Mouse (Mus musculus): ENCODE measurements at regions not wholly inside any gene's neighbourhood (a gene's known extent, or its start where the extent isn't known, plus 50 kb on each side); places are given as distances from the start of the nearest gene placed in this dataset.

DNA sequence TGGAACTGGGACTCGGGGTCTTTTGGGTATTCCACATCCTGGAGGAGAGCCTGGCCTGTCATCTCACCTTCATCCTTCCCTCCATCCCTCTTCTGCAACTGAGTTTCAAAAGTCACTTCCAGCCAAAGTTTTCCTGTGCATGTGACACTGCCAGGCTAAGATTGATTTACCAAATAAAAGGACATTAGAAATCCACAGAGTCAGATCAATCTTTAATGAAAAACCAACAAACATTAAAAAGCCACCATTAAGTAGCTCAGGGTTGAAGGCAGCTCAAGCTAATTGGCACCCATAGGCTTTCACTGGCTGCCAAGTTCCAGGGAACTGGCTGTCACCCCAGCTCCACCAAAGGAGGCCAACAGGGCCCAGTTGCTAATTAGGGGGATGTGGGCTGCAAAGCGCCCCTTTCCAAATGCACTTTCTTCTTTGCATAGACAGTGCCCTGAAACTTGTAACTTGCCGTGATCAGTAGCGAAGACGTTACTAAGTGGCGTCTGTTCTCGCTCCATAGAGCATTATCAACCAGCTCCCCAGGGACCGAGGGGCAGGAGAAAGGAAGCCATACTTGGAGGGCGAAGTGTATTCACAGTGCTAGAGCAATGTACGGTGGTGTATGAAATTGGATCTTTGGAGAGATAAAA is 464.6 kb upstream of the Gm19410 start:
- DNase-seq (ENCODE audit: low spot score in 2 of 2), result no peak

DNA sequence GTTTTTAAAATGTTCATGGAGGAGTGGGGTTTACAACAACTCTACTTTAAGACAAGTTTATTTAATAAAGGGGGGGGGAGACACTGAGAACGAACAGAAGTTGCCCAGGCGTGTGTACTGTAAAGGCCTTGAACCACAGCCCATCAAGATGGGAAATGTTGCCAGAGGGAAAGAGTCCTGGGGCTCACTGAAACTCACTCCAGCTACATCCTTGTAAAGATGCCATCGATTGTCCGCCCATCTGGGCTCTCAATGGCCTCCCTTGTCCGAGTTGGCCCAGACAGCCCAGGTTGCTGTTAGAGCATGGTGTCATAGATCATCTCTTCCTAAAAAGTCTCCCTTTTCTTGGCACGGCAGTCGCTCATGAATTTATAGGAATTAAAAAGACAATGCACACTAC is 462.7 kb upstream of the Gm19410 start:
- DNase-seq (ENCODE audit: low spot score in 2 of 2), result no peak

DNA sequence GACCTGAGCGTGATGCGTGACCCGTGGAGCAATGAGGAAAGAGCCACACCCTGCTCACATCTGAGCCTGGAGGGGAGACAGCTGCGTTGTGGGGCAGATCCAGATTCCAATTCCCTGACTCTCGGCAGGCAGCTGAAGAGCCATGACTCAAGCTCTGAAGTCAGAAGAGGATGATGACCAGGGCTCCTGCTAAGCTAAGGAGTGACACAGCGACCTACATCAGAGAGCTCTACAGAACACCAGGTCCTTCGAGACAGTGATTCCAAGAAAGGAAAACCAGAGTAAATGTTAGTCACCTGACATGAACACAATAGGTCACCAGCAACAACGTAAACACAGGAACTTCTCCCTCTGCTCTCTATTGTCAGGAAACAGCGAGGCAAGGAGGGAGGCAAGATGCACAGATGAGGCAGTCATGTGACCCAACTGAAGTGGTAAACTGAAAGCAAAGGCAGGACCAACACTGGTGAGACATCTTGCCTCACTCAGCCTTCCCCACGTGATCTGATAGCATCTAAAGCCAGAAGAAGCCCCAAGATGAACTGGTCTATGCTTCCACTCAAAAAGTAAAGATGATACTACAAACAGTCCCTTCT is 444.2 kb upstream of the Gm19410 start:
- DNase-seq (ENCODE audit: low spot score in 2 of 2), result no peak

DNA sequence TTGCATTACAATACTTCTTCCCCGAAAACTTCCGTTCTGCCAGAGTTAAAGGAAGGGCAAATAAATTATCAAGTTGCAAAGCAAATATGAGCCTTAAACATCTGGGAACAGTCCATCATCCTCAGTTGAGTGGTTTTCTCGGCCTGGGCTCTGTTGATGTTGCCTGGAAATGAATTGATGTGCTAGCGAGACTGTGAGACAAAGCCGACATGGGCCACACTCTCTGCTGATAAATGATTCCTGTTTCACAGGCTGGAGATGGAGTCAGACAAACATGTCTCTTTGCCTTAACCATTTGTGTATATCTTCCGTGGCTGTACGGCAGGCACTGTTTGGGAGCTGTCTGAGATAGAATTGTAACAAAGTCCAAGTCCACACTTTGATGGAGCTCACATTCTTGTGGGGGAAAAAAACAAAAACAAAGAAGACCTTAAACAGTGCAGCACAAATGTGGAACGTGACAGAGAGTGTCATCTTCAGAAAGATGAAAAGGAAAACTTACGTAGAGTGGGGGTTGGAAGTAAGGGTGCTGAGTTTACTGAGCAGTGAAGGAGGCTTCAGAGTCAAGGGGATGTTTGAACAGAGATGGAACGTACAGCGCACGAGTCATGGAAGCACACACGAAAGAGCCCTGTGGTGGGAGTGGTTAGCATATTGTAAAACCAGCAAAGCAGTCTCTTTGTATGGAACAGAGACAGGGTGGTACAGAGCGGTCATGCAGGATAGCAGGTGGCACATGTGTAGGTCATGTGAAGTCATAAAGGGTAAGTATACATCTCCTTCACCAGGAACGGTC is 442.2 kb upstream of the Gm19410 start:
- DNase-seq (ENCODE audit: low spot score in 2 of 2), result no peak
